Mouse (Mus musculus) right cerebral cortex, postnatal 25 days (tissue): Measurements from ENCODE around the gene Kcnc1.

Experiments used
- DNase-seq: peaks from one replicate; pipeline ENCODE4 v3.0.0; 2022

Gene Kcnc1

GRCm38 (mm10) chr7:46482099-46482531, 85.8 kb downstream of the Kcnc1 start:
- no peak for DNase-seq

DNA sequence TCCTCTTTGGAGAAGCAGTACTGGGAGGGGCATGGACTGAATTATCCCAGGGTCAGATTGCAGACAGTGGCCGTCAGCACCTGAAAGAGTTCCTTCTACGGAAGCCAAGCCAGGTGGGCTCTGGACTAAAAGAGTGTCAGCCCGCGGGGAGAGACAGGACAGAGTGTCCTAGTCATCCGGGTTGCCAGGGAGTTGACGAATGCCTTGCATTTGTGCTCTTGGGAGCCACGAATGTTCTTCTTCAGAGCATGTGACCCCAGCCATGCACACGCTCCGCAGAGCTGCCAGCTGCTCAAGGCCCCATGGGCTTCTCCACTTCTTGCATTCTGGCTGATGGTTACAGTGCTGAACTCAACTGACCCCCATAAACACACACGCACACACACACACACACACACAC, 86.8 kb downstream of the Kcnc1 start:
- no peak for DNase-seq

GRCm38 (mm10) chr7:46484223-46484622, 87.9 kb downstream of the Kcnc1 start:
- no peak for DNase-seq

- DNase-seq: no peak
Observed at GRCm38 (mm10) chr7:46486761-46487160, 90.5 kb downstream of the Kcnc1 start.

DNA sequence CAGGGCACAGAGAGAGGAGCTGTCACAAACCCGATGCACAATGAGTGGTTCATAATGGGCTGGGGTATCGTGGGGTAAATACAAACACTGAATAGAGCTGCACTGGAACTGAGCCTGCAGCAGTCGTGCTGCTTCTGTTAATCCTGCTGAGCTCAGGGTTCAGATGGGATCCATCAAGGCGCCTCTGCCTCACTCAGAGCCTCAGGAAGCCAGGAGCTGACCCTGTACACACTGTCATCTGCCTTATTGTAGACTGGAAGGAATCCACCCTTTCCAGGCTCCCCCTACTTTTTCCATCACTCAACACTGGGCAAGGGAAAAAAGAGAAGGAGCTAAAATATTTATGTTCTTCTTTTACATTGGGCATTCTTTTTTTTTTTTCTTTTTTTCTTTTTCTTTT, 91.1 kb downstream of the Kcnc1 start:
- no peak for DNase-seq
